Mouse (Mus musculus) testis, adult 2 months (tissue): ENCODE data around the gene Top1. TPM values are rescaled to one million over a fixed set of nuclear protein-coding genes. Genes with fewer than 3 reads are reported as not detected.

ENCODE experiments used
- H3K27ac ChIP-seq: fragments of 200-500 bp; 2 replicates; pipeline ENCODE4 v1.5.1; 2012; ENCODE audit warnings: low read depth, low read length; ENCODE audit not compliant: control insufficient read depth, insufficient read depth
- H3K27me3 ChIP-seq: fragments of 200-500 bp; 2 replicates; pipeline ENCODE4 v1.6.1; 2012; ENCODE audit warnings: mild to moderate bottlenecking, low read length, moderate library complexity; ENCODE audit not compliant: control insufficient read depth, insufficient read depth
- H3K36me3 ChIP-seq: fragments of 200-500 bp; 2 replicates; pipeline ENCODE4 v1.6.1; 2012; ENCODE audit warnings: mild to moderate bottlenecking, low read length; ENCODE audit not compliant: control insufficient read depth, insufficient read depth
- H3K4me1 ChIP-seq: fragments of 200-500 bp; 2 replicates; pipeline ENCODE4 v1.6.1; 2012; ENCODE audit warnings: low read length; ENCODE audit not compliant: control insufficient read depth, insufficient read depth
- H3K4me3 ChIP-seq: fragments of 200-500 bp; 2 replicates; pipeline ENCODE4 v1.5.1; 2012; ENCODE audit warnings: low read depth, mild to moderate bottlenecking, low read length, moderate library complexity, mixed read lengths; ENCODE audit not compliant: control insufficient read depth
- CTCF ChIP-seq: fragments of 200-500 bp; IDR thresholded peaks from 2 replicates; pipeline ENCODE4 v1.5.1; 2012; ENCODE audit warnings: low read depth, mild to moderate bottlenecking, inconsistent platforms, low read length, moderate library complexity; ENCODE audit not compliant: control insufficient read depth, insufficient read depth, insufficient replicate concordance
- POLR2A ChIP-seq: fragments of 200-500 bp; IDR thresholded peaks from 2 replicates; pipeline ENCODE4 v1.6.1; 2012; ENCODE audit warnings: low read depth, mild to moderate bottlenecking, inconsistent platforms, low read length, moderate library complexity; ENCODE audit not compliant: control insufficient read depth
- polyA plus RNA-seq: library from polyadenylated mRNA; depleted of rRNA; stranded (reverse); fragments of >200 nt; gene quantifications from 2 replicates; pipeline ENCODE4 v1.2.3, GENCODE M21; 2012; rRNA removed

The Top1 gene
- polyA plus RNA-seq: 6.3 and 7.0 TPM in 2 replicates

- H3K36me3 ChIP-seq: no peaks in the 10 kb centered on the region
- TF ChIP-seq CTCF: no peak
- TF ChIP-seq POLR2A: peak; percentile 98
- H3K4me1 ChIP-seq: peaks cover 7% of the 10 kb centered on the region
- H3K4me3 ChIP-seq: peak within 1 kb of the TSS; percentile 94
- H3K27ac ChIP-seq: peak within 1 kb of the TSS; percentile 97
- no peaks in the 10 kb centered on the region for H3K27me3 ChIP-seq
Measured at GRCm38 (mm10) chr2:160645614-160646137, at the start of gene Top1. Gene Top1, plus strand, starts transcription at chr2:160645888.

DNA sequence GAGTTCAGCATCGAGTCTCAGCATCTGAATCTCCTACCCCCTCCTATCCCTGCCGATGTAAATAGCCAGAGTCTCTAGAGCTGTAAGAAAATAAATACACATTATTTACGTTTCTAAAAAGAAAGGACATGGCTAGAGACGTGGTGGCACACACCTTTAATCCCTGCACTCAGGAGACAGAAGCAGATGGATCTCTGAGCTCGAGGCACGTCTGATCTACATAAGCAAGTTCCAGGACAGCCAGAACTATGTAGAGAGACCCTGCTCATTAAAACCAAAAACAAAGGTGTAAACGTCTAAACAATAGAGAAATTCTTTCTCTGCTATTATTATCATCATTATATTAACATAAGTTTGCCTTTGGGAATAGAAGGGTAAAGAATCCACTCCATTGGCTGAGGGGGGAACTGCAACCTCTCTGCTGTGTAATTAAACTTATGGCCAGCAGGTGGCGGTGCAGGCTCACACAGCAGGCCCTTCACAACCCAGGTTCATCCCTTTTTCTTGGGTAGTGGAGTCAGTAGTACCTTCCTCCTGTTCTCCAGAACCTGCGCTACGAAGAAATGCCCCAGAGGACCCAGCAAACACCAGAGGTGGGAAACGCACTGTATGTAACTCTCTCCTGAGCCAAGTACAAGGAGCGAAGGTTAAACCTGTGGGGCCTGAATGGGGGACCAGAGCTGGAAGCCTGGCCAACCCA lies 48.0 kb upstream of the Top1 start:
- H3K27me3 ChIP-seq: no peaks in the 10 kb centered on the region
- no peak for TF ChIP-seq POLR2A
- TF ChIP-seq CTCF: peak; percentile 97; the same call in 1 of the 2 replicates
- no peak overlapping the region for H3K4me3 ChIP-seq
- no peaks in the 10 kb centered on the region for H3K36me3 ChIP-seq
- H3K4me1 ChIP-seq: peaks cover 2% of the 10 kb centered on the region; the same call in 1 of the 2 replicates
- H3K27ac ChIP-seq: no peak overlapping the region

DNA sequence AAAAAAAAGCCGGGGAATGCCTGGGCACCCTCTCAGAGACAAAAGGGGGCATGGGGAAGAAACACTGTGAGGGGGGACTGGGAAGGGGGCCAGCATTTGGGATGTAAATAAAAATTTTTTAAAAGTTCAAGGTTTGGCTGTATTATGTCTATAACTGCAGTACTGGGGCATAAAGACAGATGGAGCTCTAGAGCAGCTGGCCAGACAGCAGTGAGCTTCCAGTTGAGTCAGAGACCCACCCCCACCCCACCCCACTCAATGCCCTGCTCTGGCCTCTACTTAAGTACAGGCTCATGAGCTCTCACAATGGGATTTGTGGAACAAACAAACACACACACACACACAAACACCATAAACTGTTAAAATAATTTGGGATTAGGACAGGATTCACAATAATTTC lies 43.9 kb upstream of the Top1 start:
- no peak overlapping the region for H3K27ac ChIP-seq
- H3K4me3 ChIP-seq: no peak overlapping the region
- no peaks in the 10 kb centered on the region for H3K36me3 ChIP-seq
- TF ChIP-seq CTCF: peak; percentile 37; the same call in 1 of the 2 replicates
- no peak for TF ChIP-seq POLR2A
- peaks cover 2% of the 10 kb centered on the region; the same call in 1 of the 2 replicates for H3K4me1 ChIP-seq
- no peaks in the 10 kb centered on the region for H3K27me3 ChIP-seq

GRCm38 (mm10) chr2:160603154-160603933 lies 42.3 kb upstream of the Top1 start:
- no peak overlapping the region for H3K4me3 ChIP-seq
- H3K36me3 ChIP-seq: no peaks in the 10 kb centered on the region
- TF ChIP-seq CTCF (no peak), POLR2A (no peak)
- H3K27ac ChIP-seq: no peak overlapping the region
- H3K4me1 ChIP-seq: no peaks in the 10 kb centered on the region
- H3K27me3 ChIP-seq: no peaks in the 10 kb centered on the region

DNA sequence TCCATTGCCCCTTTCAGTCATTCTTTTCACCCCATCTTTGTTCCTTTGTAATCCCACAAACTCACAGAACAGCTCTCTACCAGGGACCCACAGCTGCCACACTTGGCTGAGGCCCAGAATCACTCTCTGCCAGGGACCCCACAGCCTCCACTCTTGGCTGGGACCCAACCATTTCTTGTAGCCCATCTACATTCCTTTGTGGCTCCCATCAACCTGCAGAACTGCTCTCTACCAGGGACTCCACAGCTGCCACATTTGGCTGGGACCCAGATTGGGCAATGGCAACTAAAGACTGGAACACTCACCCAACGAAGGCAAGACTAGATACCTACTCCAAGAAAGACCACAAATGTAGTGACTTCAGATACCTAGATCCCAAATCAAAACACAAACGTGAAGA lies 35.7 kb upstream of the Top1 start:
- Histone ChIP-seq H3K27me3 (no peaks in the 10 kb centered on the region), H3K36me3 (no peaks in the 10 kb centered on the region), H3K27ac (no peak overlapping the region), H3K4me3 (no peak overlapping the region), H3K4me1 (no peaks in the 10 kb centered on the region)
- TF ChIP-seq POLR2A (no peak), CTCF (no peak)

- H3K27me3 ChIP-seq: no peaks in the 10 kb centered on the region
- H3K27ac ChIP-seq: no peak overlapping the region
- no peaks in the 10 kb centered on the region for H3K4me1 ChIP-seq
- TF ChIP-seq POLR2A (no peak), CTCF (no peak)
- H3K4me3 ChIP-seq: no peak overlapping the region
- H3K36me3 ChIP-seq: no peaks in the 10 kb centered on the region
Measured at GRCm38 (mm10) chr2:160613186-160613919, 32.3 kb upstream of the Top1 start.
